Mouse (Mus musculus) NIH3T3 (cell line): ENCODE results near the gene Ostc.

ENCODE experiments used
- DNase-seq: peaks from one replicate; pipeline ENCODE4 v3.0.0-alpha.2; 2012; ENCODE audit warnings: low read depth

The Ostc gene

DNA sequence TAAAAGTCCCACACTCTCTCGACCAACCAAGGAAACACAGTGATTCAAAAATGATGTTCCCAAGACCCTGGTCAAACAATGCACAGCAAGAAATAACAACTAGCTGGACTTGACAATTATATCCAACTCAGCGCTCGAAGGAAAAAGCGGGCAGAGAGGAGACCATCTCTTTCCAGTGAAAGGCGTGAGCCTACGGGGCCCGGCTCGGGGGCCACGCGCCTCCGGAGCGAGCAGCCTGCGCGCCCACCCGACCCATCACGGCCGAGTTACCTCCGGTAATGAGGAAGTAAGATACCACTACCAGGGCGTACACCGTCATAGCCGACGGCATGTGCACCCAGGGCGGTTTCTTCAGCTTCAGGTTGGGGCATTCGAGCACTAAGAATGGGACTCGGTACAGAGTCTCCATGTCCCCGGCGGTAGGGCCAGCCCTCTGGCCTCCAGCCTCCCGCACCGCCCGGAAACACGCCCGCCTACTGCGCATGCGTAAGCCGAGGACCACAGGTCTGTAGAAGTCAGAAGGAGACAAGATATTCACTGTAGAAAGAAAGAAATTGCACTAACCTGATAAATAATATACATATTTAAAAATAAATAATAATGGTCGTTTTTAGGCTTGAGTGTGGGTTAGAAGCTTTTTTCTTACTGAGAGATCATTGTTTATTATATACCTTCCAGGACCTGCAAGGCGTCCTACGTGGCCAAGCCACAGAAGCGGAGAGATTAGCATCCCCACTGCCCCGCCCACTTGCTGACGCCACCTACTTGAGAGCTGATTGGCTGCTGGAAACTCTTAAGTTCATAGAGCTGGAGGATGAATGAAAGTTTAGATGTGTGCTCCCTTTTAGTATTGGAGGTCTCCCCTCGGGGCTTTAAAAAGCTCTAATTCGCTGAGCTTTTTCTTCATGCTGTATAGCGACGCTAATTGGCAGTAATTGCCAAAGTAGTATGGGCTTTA is at the start of gene Ostc:
Gene Ostc (minus strand): TSS at position 478 of the 958 bp plus-strand sequence.
- peak; percentile 98 for DNase-seq

DNA sequence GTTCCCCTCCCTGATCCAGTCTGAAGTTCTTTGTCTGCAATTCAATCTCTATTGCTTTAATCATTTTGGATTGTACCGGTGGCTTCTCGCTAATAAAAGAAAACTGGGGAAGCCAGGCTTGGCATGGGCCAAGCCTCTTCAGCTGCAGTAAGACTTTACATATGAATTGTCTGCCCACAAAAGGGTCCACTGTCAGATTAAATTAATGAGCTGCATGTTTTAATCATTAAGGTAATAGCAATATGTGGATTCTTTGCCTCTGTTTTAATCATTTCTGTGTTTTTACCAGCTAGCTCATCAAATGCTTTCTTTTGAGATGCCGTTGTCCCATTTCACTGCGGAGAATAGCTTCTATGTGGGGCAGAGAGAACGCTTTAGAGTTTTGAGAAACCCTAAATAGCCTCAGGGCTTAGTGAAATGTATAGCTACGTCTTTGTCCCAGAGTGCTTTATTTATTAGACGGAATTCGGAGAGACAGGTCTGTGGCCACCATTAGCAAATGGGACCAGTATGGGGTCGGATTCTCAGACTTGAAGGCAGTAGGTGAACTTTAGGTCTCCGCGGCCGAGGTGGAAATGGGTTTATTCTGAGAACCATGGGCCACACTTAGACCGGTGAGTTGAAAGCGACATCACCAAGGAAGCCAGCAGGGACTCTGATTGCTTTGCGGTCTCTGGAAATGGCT is 49.1 kb upstream of the Ostc start:
- no peak for DNase-seq

DNA sequence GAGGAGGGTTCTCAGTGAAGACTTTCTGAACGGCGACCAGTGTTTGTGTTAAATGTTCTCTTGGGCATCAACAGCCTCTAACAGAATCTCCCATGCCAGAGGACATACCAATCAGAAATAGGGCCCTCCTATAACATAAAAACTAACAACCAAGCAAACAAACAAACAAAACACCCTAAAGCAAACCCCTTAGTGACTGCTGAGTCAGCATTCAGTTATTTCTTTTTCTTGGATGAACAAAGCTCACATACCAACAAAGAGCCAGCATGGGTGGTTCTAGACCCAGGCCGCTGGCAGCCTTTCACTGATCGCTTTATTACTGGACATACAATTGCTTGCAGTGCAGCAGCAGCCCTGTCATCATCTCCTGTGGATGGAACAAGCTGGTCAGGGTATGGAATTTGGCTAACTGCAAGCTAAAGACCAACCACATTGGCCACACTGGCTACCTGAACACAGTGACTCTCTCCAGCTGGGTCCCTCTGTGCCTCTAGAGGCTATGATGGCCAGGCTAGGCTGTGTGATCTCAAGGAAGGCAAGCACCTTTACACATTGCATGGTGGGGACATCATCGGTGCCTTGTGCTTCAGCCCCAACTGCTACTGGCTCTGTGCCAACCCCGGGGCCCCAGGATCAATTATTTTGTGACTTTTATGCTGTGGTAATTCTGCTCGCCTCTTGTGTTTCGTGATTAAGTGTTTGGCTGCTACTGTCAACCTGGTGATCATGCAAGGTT is 48.0 kb upstream of the Ostc start:
- no peak for DNase-seq

DNA sequence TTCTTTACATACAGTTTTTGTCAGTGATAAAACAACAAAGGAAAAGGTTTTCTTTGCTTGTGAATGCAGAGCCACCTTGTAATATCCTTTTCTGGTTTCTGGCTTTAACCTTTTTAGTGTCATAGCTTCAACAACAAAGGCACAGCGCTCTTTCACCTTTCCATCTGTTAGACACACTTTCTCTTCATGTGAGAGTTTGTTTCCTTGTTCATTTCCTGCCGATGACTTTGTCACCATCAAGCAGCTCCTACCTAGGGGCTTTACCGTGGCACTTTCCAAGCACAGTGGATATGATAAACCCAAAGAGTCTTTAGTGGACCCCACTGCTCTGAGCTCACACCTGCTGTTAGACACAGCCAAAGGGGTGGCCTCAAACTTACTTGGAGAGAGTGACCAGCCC is 40.0 kb upstream of the Ostc start:
- DNase-seq, result no peak

DNA sequence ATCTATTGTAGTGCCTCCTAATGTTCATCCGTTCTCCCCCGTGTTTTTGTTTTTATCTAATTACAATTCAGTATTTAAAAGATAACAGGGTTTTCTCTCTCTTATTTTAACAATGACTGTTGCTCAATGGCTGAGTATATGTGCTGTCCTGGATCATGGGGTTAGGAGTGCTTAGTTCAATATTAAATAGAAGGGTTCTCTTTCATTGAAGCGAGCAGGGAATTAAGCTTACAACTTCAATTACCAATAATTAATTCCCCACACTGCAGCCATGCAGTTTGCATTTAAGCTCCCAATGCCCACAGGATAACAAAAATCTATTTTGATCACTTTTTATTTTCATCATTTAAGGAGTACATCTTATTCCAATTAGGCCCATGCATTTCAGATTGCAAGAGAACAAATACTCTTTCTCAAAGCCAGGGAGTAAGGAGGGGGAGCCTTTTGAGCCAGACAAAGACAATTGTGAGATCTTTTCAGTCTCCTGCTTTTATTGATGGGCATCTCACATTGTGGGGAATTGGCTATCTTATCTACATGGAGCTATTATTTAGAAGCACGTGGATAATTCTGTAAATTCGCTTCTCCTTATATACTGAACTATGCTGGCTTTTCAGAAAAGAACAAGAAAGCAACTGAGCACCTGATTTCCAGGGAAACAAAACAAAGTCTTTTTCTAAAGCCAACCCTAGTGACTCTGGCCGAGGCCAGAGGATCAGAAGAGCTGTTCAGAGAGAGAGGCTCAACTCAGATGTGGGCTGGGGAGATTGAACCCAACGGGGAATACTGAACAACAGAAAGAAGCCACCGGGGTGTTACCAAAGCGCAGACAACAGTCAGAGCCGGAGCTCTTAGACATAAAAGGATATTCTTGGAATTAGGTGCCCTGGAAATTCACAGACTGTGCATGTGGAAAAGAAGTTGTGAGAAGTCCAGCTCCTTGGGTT is 37.7 kb upstream of the Ostc start:
- DNase-seq, result no peak

GRCm38 (mm10) chr3:130737652-130738361 is 28.6 kb upstream of the Ostc start:
- DNase-seq, result no peak

DNA sequence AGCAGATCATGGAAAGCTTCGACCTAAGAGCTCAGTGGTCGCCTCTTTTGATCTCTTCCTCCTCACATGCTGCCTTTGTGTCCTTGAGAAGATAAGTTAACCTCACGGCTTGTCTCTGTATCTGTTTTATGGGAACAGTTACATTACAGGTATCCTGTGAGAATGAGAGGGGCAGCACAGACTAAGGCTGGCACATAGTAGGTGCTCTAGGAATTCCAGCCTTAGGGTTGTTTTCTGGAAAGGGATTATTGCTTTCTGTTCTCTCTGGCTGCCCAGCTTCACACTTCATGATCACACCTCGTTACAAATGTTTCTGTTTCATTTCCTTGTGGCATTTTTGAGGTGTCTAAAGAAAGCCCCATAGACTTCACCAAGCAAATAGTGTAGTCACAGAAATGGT is 27.5 kb upstream of the Ostc start:
- DNase-seq, result no peak

DNA sequence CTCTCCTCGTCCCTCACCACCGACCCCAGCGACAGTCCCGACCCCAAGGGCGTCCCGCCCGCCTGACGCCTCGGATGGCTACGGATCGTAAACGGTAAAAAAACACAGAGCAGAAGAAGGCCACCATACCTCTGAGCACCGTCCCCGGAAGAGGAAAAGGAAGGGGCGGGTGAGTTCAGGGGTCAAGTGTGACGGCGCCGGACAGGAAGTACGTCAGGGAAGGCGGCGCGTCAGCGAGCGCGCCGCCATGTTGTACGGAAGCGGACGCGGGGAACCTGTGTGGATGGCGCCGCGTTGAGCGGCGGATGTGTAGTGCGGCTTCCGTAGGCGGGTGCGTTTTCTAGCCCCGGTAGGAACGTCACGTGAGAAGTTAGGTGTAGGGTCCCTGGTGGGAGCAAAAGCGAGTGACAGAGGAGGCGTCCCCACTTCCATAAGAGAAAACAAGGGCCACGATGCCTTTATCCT is 21.0 kb upstream of the Ostc start, which contains the start of gene Rpl34:
Gene Rpl34 (minus strand): TSS at position 210 of the 465 bp plus-strand sequence.
- peak; percentile 98 for DNase-seq

DNA sequence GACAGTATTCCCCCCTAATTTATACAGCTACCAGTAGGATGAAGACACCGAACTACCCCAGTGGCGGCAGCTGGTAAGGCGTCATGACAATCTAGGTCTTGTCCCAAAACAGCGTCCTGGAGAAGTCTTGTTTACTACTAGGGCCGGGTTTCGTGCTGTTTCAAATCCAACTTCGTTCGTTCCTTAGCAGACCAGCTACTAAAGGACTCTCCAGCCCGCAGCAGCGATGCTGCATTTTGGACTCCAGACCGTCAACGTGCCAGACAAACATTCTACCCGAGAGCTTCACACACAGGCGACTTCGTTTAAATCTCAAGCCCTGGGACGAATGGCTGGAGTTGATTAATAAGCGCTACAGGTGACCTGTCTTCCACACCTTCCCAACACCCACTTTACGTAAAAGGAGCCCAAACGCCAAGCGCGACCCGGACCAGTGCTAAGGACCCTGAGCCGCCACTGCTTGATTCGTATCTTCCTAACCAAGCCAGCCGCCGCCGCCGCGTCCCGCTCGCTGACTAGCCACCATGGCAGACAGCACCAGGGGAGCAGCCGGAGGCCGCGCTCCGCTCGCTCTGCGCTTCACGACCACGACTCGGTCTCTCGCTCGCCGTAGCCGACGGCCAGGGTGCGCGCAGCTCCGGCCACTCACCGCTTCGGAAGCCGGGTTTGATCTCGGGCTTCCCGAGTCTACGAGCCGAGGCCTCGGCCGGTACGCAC is 20.4 kb upstream of the Ostc start:
- DNase-seq, result peak; percentile 74

DNA sequence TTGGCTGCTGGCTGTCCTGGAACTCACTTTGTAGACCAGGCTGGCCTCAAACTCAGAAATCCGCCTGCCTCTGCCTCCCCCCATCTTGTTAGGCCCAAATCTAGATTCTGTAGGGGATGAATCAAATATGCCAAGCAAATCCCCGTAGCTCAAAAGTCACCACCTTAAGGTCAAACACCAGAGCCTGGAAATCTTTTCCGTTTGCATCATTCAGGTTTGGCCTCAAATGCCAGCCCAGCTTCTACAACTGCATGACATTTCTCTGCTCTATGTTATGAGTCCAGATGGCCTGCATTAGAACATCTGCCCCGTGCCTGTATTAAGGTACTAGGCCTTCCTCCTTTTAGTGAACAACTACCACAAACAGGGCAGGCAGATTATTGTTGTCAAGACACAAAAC is 18.4 kb upstream of the Ostc start:
- no peak for DNase-seq

GRCm38 (mm10) chr3:130727036-130727435 is 17.8 kb upstream of the Ostc start:
- DNase-seq, result no peak

- DNase-seq, result no peak
These were observed 16.5 kb upstream of the Ostc start for GRCm38 (mm10) chr3:130725718-130726117.

DNA sequence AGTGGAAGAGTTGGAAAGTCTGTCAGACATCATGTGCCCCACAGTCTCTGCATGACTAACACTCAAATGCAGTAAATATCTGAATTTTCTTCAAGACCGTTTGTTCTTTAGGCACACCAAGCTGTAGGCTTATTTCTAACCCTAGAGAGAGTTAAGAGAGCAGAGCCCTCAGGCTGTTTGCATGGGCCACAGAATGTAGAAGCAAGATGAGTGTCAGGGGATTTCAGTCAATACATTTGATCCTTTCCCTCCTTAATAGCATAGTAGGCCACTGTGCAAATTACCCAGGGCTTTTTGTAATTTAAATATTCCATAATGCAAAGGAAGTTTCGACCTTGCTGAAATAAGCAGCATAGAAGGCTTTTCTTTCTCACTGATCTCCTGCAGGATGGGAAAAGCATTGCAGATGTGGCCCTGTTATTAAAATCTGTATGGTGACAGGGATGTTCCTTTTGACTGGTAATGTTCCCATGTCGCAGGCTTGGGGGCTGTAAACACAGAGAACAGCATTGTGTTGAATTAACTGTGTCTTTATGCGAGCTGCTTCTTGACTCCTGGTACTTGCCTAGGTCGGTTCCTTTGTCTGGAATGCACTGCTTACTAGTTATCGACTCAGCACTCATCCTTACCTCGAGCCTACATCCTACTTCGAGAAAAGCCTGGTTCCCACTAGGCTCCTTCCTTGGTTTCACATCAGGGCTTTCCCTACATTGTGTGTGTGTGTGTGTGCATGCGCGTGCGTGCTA is 13.7 kb upstream of the Ostc start:
- DNase-seq, result no peak

DNA sequence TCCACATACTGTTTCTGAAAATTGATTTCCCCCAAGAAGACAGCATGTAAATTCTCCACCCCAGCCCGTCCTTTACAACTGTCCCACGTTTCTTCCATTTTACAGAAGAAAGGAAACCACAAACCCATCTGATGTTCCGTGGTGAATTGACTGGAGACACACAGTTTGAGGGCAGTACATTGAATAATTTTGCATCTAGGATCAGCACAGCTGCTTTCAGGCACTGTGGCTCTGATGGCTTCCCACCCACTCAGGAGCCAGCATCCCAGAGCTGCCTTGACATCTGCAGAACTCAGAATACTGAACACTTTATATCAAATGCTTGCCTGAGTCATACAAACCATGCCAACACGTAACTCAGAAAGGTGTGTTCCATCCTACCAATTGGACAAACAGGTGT is 11.0 kb upstream of the Ostc start:
- DNase-seq, result no peak

GRCm38 (mm10) chr3:130718871-130719270 is 9.6 kb upstream of the Ostc start:
- no peak for DNase-seq

- no peak for DNase-seq
These were observed 7.3 kb upstream of the Ostc start for GRCm38 (mm10) chr3:130716555-130716954.

DNA sequence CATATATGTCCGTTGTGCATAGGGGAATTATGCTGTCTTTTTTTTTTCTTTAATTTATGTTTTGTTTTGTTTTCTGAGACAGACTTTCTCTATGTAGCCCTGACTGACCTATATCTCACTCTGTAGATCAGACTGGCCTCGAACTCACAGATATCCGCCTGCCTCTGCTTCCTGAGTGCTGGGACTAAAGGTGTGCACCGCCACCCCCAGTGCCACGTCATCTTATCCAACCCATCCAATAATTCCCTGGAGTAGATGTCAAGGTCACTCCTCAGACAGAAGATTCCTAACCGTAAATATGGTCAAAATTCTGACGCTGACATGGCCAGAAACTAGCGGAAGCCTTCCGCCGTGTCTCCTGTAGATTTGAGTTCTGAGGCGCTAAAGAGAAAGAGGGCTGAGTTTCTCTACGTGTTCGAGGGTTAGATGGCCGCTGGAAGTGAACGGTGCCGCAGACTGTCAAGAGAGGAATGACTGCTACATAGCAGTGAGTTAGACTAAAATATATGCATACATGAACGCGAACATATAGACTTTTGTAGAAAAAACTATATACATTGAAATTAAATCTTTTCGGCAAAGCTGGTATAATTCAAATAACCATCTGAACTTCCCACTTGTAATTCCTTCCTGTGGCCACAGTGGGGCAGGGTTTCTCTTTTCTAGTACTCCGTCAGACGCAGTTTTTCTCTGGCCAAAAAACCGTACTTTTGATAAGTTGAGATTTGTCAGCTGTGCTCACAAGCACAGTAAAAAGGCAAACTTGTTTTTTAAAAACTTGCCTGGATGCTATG is 5.7 kb upstream of the Ostc start:
- DNase-seq, result peak; percentile 86

DNA sequence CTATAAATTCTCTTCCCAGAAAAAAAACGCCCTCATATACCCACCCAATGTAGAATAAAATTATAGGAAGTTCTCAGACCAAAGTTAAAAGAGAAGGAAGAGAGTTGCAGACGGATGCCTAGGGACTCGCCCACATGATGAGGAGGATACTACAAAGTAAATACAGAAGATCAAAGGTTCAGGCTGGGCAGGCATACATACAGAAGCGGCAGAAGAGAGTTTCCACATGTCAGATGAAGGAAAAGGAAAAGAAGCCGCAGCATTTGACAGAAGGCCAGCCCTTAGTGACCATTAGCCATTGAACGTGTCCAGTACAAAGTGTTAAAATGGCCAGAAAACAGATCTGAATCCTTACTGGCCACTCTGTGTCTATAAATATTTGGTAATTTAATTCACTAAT is 3.6 kb upstream of the Ostc start:
- DNase-seq, result no peak
